Mouse (Mus musculus) heart, postnatal 0 days (tissue): ENCODE results near the gene A230072I06Rik.

Experiments used
- CTCF ChIP-seq: IDR thresholded peaks from 2 replicates; pipeline ENCODE4 v1.5.1; 2016; ENCODE audit warnings: antibody characterized with exemption, control low read depth, low read depth
- EP300 ChIP-seq: IDR thresholded peaks from 2 replicates; pipeline ENCODE4 v1.6.1; 2016; ENCODE audit warnings: antibody characterized with exemption, low read depth

GRCm38 (mm10) chr8:12319755-12320455 is 41.3 kb downstream of the A230072I06Rik start:
- TF ChIP-seq EP300: no peak
- TF ChIP-seq CTCF: no peak
